Mouse (Mus musculus): Measurements from ENCODE around the gene Icam4. TPM values are rescaled to one million over a fixed set of nuclear protein-coding genes. Genes with fewer than 3 reads are reported as not detected.

Icam4 gene
- polyA plus RNA-seq, 1 experiment from 2014 or later: 0.65 TPM

DNA sequence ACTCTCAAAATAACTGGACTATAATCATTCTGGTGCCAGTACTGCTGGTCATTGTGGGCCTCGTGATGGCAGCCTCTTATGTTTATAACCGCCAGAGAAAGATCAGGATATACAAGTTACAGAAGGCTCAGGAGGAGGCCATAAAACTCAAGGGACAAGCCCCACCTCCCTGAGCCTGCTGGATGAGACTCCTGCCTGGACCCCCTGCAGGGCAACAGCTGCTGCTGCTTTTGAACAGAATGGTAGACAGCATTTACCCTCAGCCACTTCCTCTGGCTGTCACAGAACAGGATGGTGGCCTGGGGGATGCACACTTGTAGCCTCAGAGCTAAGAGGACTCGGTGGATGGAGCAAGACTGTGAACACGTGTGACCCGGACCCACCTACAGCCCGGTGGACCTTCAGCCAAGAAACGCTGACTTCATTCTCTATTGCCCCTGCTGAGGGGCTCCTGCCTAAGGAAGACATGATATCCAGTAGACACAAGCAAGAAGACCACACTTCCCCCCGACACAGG lies 1.3 kb upstream of the Icam4 start:
- H3K27me3 ChIP-seq (replicated peaks; ENCODE audit: control insufficient read depth, insufficient read depth, low read length): peaks cover 39% of the 10 kb centered on the region
- H3K9me3 ChIP-seq (ENCODE audit: control insufficient read depth, low read length): no peaks in the 10 kb centered on the region
- H3K36me3 ChIP-seq (ENCODE audit: control insufficient read depth, insufficient read depth, low read length): no peaks in the 10 kb centered on the region
- H3K4me2 ChIP-seq (ENCODE audit: low read depth, low read length): no peak overlapping the region
- ATAC-seq (ENCODE audit: low read depth) (no peak), DNase-seq (ENCODE audit: low spot score) (no peak)
- whole genome bisulfite sequencing: 58% methylated on average over 8 of the region's 8 CpGs
- H3K27ac ChIP-seq (replicated peaks; ENCODE audit: low read depth, low read length): no peak overlapping the region
- no peak overlapping the region for H3K4me3 ChIP-seq (ENCODE audit: low read depth, low read length)
- no peak overlapping the region for H3K9ac ChIP-seq (ENCODE audit: low read depth, low read length)
- peaks cover 27% of the 10 kb centered on the region for H3K4me1 ChIP-seq (ENCODE audit: control insufficient read depth, insufficient read depth, low read length)

DNA sequence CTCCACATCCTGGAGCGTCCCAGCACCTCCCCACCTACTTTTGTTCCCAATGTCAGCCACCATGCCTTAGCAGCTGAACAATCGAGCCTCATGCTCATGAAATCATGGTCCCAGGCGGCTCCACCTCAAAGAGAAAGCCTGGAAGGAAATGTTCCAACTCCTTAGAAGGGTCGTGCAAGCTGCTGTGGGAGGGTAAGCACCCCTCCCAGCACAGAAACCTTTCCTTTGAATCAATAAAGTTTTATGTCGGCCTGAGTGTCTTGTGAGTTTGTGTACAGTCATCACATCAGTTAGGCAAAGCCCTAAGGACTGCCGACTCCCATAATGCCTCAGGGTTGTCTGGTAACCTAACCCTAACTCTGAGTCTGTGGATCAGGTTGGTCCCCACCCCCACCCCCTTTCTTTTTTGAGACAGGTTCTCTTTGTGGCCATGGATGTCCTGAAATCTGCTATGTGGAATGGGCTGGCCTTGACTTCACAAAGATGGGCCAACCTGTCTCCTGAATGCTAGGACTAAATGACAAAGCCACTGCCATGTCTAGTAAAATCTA lies 538 bp upstream of the Icam4 start:
- no peaks in the 10 kb centered on the region for H3K9me3 ChIP-seq (ENCODE audit: control insufficient read depth, low read length)
- DNase-seq (ENCODE audit: low spot score) (no peak), ATAC-seq (ENCODE audit: low read depth) (no peak)
- H3K36me3 ChIP-seq (ENCODE audit: control insufficient read depth, insufficient read depth, low read length): no peaks in the 10 kb centered on the region
- WGBS: 59% methylated on average over 6 of the region's 6 CpGs
- no peak overlapping the region for H3K4me3 ChIP-seq (ENCODE audit: low read depth, low read length)
- no peak overlapping the region for H3K9ac ChIP-seq (ENCODE audit: low read depth, low read length)
- no peak overlapping the region for H3K27ac ChIP-seq (replicated peaks; ENCODE audit: low read depth, low read length)
- H3K4me2 ChIP-seq (ENCODE audit: low read depth, low read length): no peak overlapping the region; the same call in 1 of the 2 replicates
- peaks cover 47% of the 10 kb centered on the region for H3K27me3 ChIP-seq (replicated peaks; ENCODE audit: control insufficient read depth, insufficient read depth, low read length)
- peaks cover 33% of the 10 kb centered on the region for H3K4me1 ChIP-seq (ENCODE audit: control insufficient read depth, insufficient read depth, low read length)

DNA sequence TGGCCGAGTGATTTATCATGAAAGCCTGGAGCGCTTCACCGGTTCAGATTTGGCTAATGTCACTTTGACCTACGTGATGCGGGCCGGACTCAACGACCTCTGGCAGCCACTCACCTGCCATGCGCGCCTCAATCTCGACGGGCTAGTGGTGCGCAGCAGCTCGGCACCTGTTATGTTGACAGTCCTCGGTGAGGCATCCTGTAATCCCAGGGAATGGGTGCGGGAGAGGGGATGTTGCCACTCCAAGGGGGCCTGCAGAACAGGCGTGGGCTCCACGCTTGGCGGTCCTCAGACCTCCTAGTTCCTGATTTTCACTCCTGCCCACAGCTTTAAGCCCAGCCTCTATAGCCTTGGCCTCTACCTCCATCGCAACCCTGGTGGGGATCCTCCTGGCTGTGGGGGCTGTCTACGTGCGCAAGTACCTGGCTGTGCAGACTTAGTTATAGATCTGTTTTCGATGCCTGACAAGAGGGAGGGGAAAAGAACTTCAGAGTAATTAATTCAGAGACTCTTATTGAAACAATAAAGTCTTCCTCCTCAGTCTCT lies 955 bp downstream of the Icam4 start:
- DNase-seq (ENCODE audit: low spot score): no peak
- Histone ChIP-seq H3K9ac (ENCODE audit: low read depth, low read length) (no peak overlapping the region), H3K27me3 (replicated peaks; ENCODE audit: control insufficient read depth, insufficient read depth, low read length) (peaks cover 61% of the 10 kb centered on the region)

GRCm38 (mm10) chr9:21030781-21031250 lies 1.6 kb downstream of the Icam4 start:
- H3K4me1 ChIP-seq (ENCODE audit: control insufficient read depth, insufficient read depth, low read length): peaks cover 33% of the 10 kb centered on the region
- peak overlapping the region; percentile 73 for H3K4me2 ChIP-seq (ENCODE audit: low read depth, low read length)
- H3K36me3 ChIP-seq (ENCODE audit: control insufficient read depth, insufficient read depth, low read length): no peaks in the 10 kb centered on the region

More for the DNA sequence above, 955 bp downstream of the Icam4 start:
- no peak overlapping the region for H3K27ac ChIP-seq (replicated peaks; ENCODE audit: low read depth, low read length)
- peaks cover 33% of the 10 kb centered on the region for H3K4me1 ChIP-seq (ENCODE audit: control insufficient read depth, insufficient read depth, low read length)
- H3K4me2 ChIP-seq (ENCODE audit: low read depth, low read length): peak overlapping the region; percentile 73
- 34% methylated on average over 21 of the region's 22 CpGs for WGBS
- no peaks in the 10 kb centered on the region for H3K36me3 ChIP-seq (ENCODE audit: control insufficient read depth, insufficient read depth, low read length)
- H3K9me3 ChIP-seq (ENCODE audit: control insufficient read depth, low read length): no peaks in the 10 kb centered on the region
- peak overlapping the region; percentile 52 for H3K4me3 ChIP-seq (ENCODE audit: low read depth, low read length)
- no peak for ATAC-seq (ENCODE audit: low read depth)

DNA sequence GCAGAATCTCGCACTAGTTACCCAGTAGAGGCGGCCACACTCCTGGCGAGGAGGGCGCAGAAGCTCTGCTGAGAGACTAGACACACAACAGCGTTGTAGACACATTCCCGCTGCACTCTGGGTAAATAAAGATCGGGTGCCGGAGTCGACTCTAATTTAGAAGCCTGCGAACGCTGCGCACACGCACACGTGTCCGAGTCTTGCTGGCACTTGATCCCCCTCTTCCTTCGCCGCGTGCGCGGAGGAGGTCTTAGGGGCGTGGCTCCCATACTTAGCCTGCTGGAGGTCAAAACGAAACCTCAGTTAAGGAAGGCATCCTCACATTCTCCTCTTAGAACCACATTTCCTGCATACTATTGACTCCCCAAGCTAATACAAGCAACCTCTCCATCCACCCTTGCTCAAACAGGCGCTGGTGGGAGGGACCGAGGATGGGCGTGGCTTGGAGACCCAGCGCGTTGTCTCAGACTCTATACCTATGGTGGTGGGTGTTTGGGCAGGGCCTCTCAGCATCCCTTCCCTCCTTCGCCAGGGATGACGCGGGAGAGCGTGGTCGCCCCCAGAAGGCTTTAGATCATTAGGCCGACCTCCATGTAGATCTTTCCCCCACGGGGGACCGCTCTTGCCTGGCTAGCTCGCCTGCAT lies 2.2 kb downstream of the Icam4 start:
- Histone ChIP-seq H3K27ac (replicated peaks; ENCODE audit: low read depth, low read length) (no peak overlapping the region), H3K9ac (ENCODE audit: low read depth, low read length) (peak overlapping the region; percentile 45), H3K4me1 (ENCODE audit: control insufficient read depth, insufficient read depth, low read length) (peaks cover 33% of the 10 kb centered on the region), H3K27me3 (replicated peaks; ENCODE audit: control insufficient read depth, insufficient read depth, low read length) (peaks cover 73% of the 10 kb centered on the region), H3K36me3 (ENCODE audit: control insufficient read depth, insufficient read depth, low read length) (no peaks in the 10 kb centered on the region), H3K4me3 (ENCODE audit: low read depth, low read length) (peak overlapping the region; percentile 52), H3K4me2 (ENCODE audit: low read depth, low read length) (peak overlapping the region; percentile 73), H3K9me3 (ENCODE audit: control insufficient read depth, low read length) (no peaks in the 10 kb centered on the region)
- WGBS: under 1% methylated on average over 24 of the region's 36 CpGs
- ATAC-seq (ENCODE audit: low read depth) (peak; percentile 47), DNase-seq (ENCODE audit: low spot score) (peak; percentile 73)

More at GRCm38 (mm10) chr9:21030781-21031250, 1.6 kb downstream of the Icam4 start:
- Histone ChIP-seq H3K9me3 (ENCODE audit: control insufficient read depth, low read length) (no peaks in the 10 kb centered on the region), H3K9ac (ENCODE audit: low read depth, low read length) (no peak overlapping the region), H3K4me3 (ENCODE audit: low read depth, low read length) (peak overlapping the region; percentile 52), H3K27ac (replicated peaks; ENCODE audit: low read depth, low read length) (no peak overlapping the region), H3K27me3 (replicated peaks; ENCODE audit: control insufficient read depth, insufficient read depth, low read length) (peaks cover 68% of the 10 kb centered on the region)
- 0% methylated on average over 13 of the region's 13 CpGs for WGBS
- ATAC-seq (ENCODE audit: low read depth): peak; percentile 74
- peak; percentile 93 for DNase-seq (ENCODE audit: low spot score)

DNA sequence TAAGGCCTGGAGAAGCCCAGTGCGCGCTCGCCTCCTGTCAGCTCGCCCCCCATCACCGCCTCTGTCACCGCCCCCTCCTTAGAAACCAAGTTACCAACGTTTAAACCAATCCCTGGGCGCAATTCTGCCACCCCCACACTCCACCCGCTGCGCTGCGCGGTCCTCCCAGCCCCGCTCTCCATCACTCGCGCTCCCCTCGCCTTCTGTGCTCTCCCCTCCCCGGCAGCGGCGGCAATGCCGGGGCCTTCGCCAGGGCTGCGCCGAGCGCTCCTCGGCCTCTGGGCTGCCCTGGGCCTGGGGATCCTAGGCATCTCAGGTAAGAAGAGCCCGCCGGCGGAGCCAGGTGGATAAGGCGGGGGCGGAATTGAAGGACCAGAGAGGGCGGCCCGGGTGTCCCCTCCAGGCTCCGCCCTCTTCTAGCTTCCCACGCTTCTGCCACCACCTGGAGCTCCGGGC lies 2.8 kb downstream of the Icam4 start, which contains the start of gene Icam5:
Gene Icam5, plus strand, starts transcription at position 178 of the 456 bp plus-strand sequence.
- H3K9me3 ChIP-seq (ENCODE audit: control insufficient read depth, low read length): no peaks in the 10 kb centered on the region
- peak within 1 kb of the TSS; percentile 73 for H3K4me2 ChIP-seq (ENCODE audit: low read depth, low read length)
- under 1% methylated on average over 28 of the region's 35 CpGs for WGBS
- DNase-seq (ENCODE audit: low spot score) (no peak), ATAC-seq (ENCODE audit: low read depth) (no peak)
- no peak within 1 kb of the TSS for H3K27ac ChIP-seq (replicated peaks; ENCODE audit: low read depth, low read length)
- peaks cover 38% of the 10 kb centered on the region for H3K4me1 ChIP-seq (ENCODE audit: control insufficient read depth, insufficient read depth, low read length)
- no peaks in the 10 kb centered on the region for H3K36me3 ChIP-seq (ENCODE audit: control insufficient read depth, insufficient read depth, low read length)
- peak within 1 kb of the TSS; percentile 52 for H3K4me3 ChIP-seq (ENCODE audit: low read depth, low read length)
- peaks cover 79% of the 10 kb centered on the region for H3K27me3 ChIP-seq (replicated peaks; ENCODE audit: control insufficient read depth, insufficient read depth, low read length)
- peak within 1 kb of the TSS; percentile 53 for H3K9ac ChIP-seq (ENCODE audit: low read depth, low read length)

DNA sequence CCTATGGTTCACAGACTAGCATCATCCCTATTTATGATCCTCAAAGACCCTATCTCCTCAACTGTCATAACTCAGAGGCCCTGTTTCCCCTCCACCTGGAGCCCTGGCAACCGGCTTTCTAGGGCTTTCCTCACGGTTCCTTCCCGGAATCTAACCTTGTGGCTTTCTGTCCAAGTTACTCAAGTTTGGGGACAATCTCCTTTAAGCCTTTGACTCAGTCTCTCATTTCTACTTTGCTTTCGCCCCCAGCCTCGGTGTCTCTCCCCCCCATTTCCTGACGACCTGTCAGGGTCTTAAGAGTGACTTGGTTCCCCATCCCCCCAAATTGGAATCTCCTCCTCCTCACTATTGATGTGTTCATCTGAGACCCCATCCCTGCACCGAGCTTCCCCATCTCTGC lies 3.3 kb downstream of the Icam4 start:
- DNase-seq (ENCODE audit: low spot score) (no peak), ATAC-seq (ENCODE audit: low read depth) (no peak)
- Histone ChIP-seq H3K4me1 (ENCODE audit: control insufficient read depth, insufficient read depth, low read length) (peaks cover 42% of the 10 kb centered on the region), H3K27me3 (replicated peaks; ENCODE audit: control insufficient read depth, insufficient read depth, low read length) (peaks cover 85% of the 10 kb centered on the region), H3K9ac (ENCODE audit: low read depth, low read length) (0 out of 2 replicates have a peak overlapping the region, but pooled peaks have one; percentile 45), H3K4me2 (ENCODE audit: low read depth, low read length) (peak overlapping the region; percentile 73), H3K9me3 (ENCODE audit: control insufficient read depth, low read length) (no peaks in the 10 kb centered on the region), H3K27ac (replicated peaks; ENCODE audit: low read depth, low read length) (no peak overlapping the region), H3K36me3 (ENCODE audit: control insufficient read depth, insufficient read depth, low read length) (no peaks in the 10 kb centered on the region), H3K4me3 (ENCODE audit: low read depth, low read length) (peak overlapping the region; percentile 52)
- 1% methylated on average over 7 of the region's 7 CpGs for whole genome bisulfite sequencing

GRCm38 (mm10) chr9:21033136-21033535 lies 4.0 kb downstream of the Icam4 start:
- H3K27me3 ChIP-seq (replicated peaks; ENCODE audit: control insufficient read depth, insufficient read depth, low read length): peaks cover 87% of the 10 kb centered on the region
- peak overlapping the region; percentile 52 for H3K4me3 ChIP-seq (ENCODE audit: low read depth, low read length)
- peak overlapping the region; percentile 73 for H3K4me2 ChIP-seq (ENCODE audit: low read depth, low read length)
- 2% methylated on average over 26 of the region's 34 CpGs for WGBS
- H3K9me3 ChIP-seq (ENCODE audit: control insufficient read depth, low read length): no peaks in the 10 kb centered on the region
- DNase-seq (ENCODE audit: low spot score): peak; percentile 93
- no peak overlapping the region for H3K27ac ChIP-seq (replicated peaks; ENCODE audit: low read depth, low read length)
- H3K36me3 ChIP-seq (ENCODE audit: control insufficient read depth, insufficient read depth, low read length): no peaks in the 10 kb centered on the region
- peak overlapping the region; percentile 53 for H3K9ac ChIP-seq (ENCODE audit: low read depth, low read length)
- peak; percentile 78 for ATAC-seq (ENCODE audit: low read depth)
- H3K4me1 ChIP-seq (ENCODE audit: control insufficient read depth, insufficient read depth, low read length): peaks cover 47% of the 10 kb centered on the region

All from embryonic facial prominence, embryonic 14.5 days (tissue).